Mouse (Mus musculus): ENCODE results near the gene Otud5. TPM values are rescaled to one million over a fixed set of nuclear protein-coding genes. Genes with fewer than 3 reads are reported as not detected.

The Otud5 gene
- polyA plus RNA-seq, 1 experiment from 2014 or later, result 44.7 TPM

DNA sequence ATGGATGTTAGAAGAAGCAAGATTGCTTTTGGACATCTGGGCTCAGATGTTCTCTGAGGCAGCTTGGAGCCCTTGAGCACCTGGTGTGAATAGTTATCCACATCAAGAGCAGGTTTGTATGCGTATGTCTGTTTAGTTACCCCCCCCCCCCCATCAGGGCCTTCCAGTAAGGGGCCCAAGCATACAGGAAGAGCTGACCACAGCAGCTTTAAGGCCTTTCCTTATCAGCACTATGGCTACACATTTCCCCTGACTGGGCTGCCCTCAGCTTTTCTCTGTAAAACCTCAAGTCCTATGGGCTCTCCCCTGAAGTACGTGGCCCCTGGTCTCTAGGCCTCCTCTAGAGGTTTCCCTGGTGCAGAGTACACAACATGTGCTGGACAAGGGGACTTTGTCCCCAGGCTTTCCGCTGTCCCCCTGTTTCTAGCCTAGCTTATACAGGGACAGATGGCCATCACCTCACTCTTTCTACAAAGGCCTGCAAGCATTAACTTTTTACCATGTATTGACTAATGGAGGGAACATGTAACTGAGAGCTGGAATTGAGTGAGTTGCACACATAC is 18.1 kb downstream of the Otud5 start:
- Histone ChIP-seq H3K4me3 (replicated peaks) (no peak overlapping the region), H3K36me3 (no peaks in the 10 kb centered on the region), H3K9me3 (no peaks in the 10 kb centered on the region), H3K27me3 (replicated peaks) (no peaks in the 10 kb centered on the region), H3K27ac (no peak overlapping the region), H3K4me1 (no peaks in the 10 kb centered on the region), H3K9ac (no peak overlapping the region), H3K4me2 (no peak overlapping the region)
- 85% methylated on average over 3 of the region's 3 CpGs for WGBS
- ATAC-seq (ENCODE audit: insufficient read depth, low FRiP score, low read depth), result no peak

DNA sequence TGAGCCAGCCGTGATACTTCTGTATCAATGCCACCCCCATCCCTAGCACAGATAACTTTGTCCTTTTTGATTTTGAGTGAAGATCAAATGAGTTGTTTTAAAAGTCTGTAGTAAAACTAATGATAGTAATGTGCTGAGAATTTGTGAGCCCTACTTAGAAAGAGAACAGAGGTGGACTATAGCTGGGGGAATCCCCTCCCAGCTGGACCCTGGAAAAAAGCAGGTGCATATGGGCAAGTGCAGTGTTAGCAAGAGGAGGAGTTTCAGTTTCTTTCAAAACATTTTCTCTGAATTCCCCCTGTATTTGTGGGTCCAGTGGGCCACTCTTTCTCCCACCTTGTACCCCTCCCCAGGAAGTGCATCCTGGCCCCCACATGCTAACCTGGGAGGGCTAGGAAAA is 22.0 kb downstream of the Otud5 start:
- Histone ChIP-seq H3K9me3 (no peaks in the 10 kb centered on the region), H3K9ac (no peak overlapping the region), H3K27me3 (replicated peaks) (no peaks in the 10 kb centered on the region), H3K27ac (no peak overlapping the region), H3K4me2 (no peak overlapping the region), H3K4me3 (replicated peaks) (no peak overlapping the region), H3K4me1 (no peaks in the 10 kb centered on the region), H3K36me3 (no peaks in the 10 kb centered on the region)
- no peak for ATAC-seq (ENCODE audit: insufficient read depth, low FRiP score, low read depth)
- WGBS, result 81% methylated on average over 1 of the region's 1 CpGs

DNA sequence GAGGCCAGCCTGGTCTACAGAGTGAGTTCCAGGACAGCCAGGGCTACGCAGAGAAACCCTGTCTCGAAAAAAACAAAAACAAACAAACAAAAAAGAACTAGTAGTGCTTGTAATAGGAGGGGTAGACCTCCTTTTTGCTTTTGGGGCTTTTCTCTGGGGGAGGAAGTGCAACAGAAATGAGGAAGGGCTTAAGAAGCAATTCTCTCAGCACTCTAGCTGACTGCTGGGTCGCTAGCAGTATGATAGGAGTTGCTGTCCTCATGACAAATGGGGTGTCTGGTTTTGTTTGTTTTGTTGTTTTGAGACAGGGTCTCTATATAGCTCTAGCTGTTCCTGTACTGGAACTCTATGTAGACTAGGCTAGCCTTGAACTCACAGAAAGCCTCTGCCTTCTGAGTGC is 23.4 kb downstream of the Otud5 start:
- no peak for ATAC-seq (ENCODE audit: insufficient read depth, low FRiP score, low read depth)
- no peak overlapping the region for H3K27ac ChIP-seq
- no peaks in the 10 kb centered on the region for H3K9me3 ChIP-seq
- WGBS, result 69% methylated on average over 3 of the region's 3 CpGs
- no peak overlapping the region for H3K4me2 ChIP-seq
- H3K9ac ChIP-seq, result no peak overlapping the region
- H3K36me3 ChIP-seq, result no peaks in the 10 kb centered on the region
- H3K4me3 ChIP-seq (replicated peaks), result no peak overlapping the region
- H3K27me3 ChIP-seq (replicated peaks), result no peaks in the 10 kb centered on the region
- H3K4me1 ChIP-seq, result no peaks in the 10 kb centered on the region

DNA sequence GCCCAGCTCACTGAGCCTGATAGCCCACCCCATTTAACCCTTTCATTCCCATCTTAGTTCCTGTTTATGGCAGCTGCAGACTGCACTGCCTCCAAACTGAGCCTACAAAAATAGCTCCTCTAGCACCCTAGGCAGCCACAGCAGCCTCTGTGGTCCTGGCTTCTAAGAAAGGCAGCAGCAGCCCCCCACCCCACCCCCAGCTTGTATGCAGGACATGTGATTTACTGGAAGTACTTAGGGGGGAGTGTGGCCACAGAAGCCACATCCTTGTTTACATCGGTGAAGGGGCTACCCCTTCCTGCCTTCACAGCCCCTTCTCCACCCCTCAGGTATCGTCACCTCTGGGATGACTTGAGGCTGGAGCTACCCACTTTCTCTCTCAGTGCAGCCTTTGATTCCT is 24.2 kb downstream of the Otud5 start:
- no peak overlapping the region for H3K4me2 ChIP-seq
- ATAC-seq (ENCODE audit: insufficient read depth, low FRiP score, low read depth), result no peak
- no peaks in the 10 kb centered on the region for H3K27me3 ChIP-seq (replicated peaks)
- H3K36me3 ChIP-seq, result no peaks in the 10 kb centered on the region
- no peak overlapping the region for H3K4me3 ChIP-seq (replicated peaks)
- no peak overlapping the region for H3K9ac ChIP-seq
- no peaks in the 10 kb centered on the region for H3K4me1 ChIP-seq
- no peak overlapping the region for H3K27ac ChIP-seq
- WGBS, result 63% methylated on average over 2 of the region's 2 CpGs
- H3K9me3 ChIP-seq, result no peaks in the 10 kb centered on the region

DNA sequence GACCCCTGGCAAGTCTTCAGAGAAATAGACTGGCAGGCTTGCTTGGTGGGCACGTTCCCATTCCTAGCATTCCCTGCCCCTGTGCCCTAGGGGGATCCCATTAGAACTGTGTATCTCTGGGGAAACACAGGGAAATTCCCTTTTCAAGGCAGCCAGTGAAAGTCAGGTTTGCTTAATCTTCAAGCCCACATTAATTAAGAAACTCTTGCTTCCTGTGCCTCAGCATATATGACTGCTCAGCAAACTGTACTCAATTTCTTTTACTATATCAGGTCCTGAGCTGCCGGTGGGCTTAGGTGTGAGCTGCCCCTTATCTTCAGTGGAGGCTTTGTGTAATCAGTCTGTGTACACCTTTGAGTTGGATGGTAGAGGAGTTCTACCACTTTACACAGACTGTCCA is 24.6 kb downstream of the Otud5 start:
- ATAC-seq (ENCODE audit: insufficient read depth, low FRiP score, low read depth), result peak; percentile 60
- Histone ChIP-seq H3K27me3 (replicated peaks) (no peaks in the 10 kb centered on the region), H3K4me3 (replicated peaks) (no peak overlapping the region), H3K9me3 (no peaks in the 10 kb centered on the region), H3K36me3 (no peaks in the 10 kb centered on the region), H3K4me2 (no peak overlapping the region), H3K27ac (no peak overlapping the region), H3K9ac (no peak overlapping the region), H3K4me1 (no peaks in the 10 kb centered on the region)
- 56% methylated on average over 2 of the region's 2 CpGs for WGBS

DNA sequence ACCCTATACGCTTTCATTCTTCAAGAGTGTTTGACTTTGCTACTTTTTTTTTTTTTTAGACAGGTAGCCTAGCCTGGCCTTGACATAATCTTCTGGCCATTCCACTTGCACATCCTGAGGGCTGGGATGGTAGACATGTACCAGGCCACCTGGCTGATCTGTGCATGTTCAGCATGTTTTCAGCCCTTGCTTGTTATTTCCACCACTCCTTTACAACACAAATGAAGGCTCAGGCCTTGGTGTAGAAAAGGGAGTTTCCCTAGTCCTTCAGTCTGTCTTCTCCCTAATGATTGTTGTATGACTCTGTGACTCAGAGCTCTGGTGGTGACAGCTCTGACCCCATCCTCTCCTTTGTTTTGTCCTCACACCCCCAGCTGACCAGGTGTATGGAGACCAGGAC is 26.0 kb downstream of the Otud5 start:
- no peak overlapping the region for H3K4me3 ChIP-seq (replicated peaks)
- no peaks in the 10 kb centered on the region for H3K9me3 ChIP-seq
- peaks cover 4% of the 10 kb centered on the region; the same call in 1 of the 2 replicates for H3K36me3 ChIP-seq
- H3K4me1 ChIP-seq, result no peaks in the 10 kb centered on the region
- H3K27ac ChIP-seq, result no peak overlapping the region
- H3K9ac ChIP-seq, result no peak overlapping the region
- H3K27me3 ChIP-seq (replicated peaks), result no peaks in the 10 kb centered on the region
- no peak for ATAC-seq (ENCODE audit: insufficient read depth, low FRiP score, low read depth)
- no peak overlapping the region for H3K4me2 ChIP-seq
- WGBS, result 92% methylated on average over 1 of the region's 1 CpGs

- Histone ChIP-seq H3K4me1 (no peaks in the 10 kb centered on the region), H3K4me2 (no peak overlapping the region), H3K27ac (no peak overlapping the region), H3K27me3 (replicated peaks) (no peaks in the 10 kb centered on the region), H3K4me3 (replicated peaks) (no peak overlapping the region), H3K9ac (no peak overlapping the region), H3K9me3 (no peaks in the 10 kb centered on the region), H3K36me3 (peaks cover 12% of the 10 kb centered on the region; the same call in 1 of the 2 replicates)
- 59% methylated on average over 2 of the region's 2 CpGs for WGBS
- ATAC-seq (ENCODE audit: insufficient read depth, low FRiP score, low read depth), result no peak
Measured at GRCm38 (mm10) chrX:7868506-7868905, 27.3 kb downstream of the Otud5 start.

GRCm38 (mm10) chrX:7869826-7870225 is 28.7 kb downstream of the Otud5 start:
- Histone ChIP-seq H3K27me3 (replicated peaks) (no peaks in the 10 kb centered on the region), H3K9me3 (no peaks in the 10 kb centered on the region), H3K4me3 (replicated peaks) (no peak overlapping the region), H3K27ac (no peak overlapping the region), H3K9ac (no peak overlapping the region), H3K36me3 (peaks cover 16% of the 10 kb centered on the region; the same call in 1 of the 2 replicates), H3K4me1 (no peaks in the 10 kb centered on the region), H3K4me2 (no peak overlapping the region)
- 49% methylated on average over 3 of the region's 3 CpGs for WGBS
- ATAC-seq (ENCODE audit: insufficient read depth, low FRiP score, low read depth), result no peak

DNA sequence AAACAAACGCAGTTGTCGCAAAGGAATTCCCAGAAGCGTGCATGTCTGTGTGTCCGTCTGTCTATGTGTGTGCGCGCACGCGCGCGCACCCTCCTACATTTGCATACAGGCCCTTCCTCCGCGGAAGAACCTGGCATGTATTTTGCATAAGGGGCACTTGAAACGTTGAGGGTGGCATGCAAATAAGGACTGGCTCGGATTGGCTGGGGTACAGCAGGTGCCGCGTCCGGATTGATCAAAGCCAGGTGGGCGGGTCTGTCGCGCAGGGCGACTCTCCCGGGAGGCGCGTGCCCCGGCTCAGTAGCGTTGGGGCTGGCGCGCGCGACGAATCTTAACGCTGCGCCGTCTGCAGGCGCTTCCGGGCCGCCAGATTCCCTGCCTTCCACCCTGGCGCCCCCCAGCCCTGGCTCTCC is 36.8 kb downstream of the Otud5 start, which contains the start of gene Pim2:
Pim2 (plus strand) TSS at position 256 of the 413 bp plus-strand sequence.
- H3K9me3 ChIP-seq, result no peaks in the 10 kb centered on the region
- no peak within 1 kb of the TSS for H3K27ac ChIP-seq
- H3K27me3 ChIP-seq (replicated peaks), result no peaks in the 10 kb centered on the region
- peaks cover 9% of the 10 kb centered on the region; the same call in 1 of the 2 replicates for H3K36me3 ChIP-seq
- H3K4me1 ChIP-seq, result no peaks in the 10 kb centered on the region
- H3K9ac ChIP-seq, result peak within 1 kb of the TSS; percentile 4; the same call in 1 of the 2 replicates
- WGBS, result 6% methylated on average over 38 of the region's 38 CpGs
- peak; percentile 90 for ATAC-seq (ENCODE audit: insufficient read depth, low FRiP score, low read depth)
- peak within 1 kb of the TSS; percentile 46 for H3K4me3 ChIP-seq (replicated peaks)
- H3K4me2 ChIP-seq, result peak within 1 kb of the TSS; percentile 81

GRCm38 (mm10) chrX:7878495-7878894 is 37.3 kb downstream of the Otud5 start:
- peak overlapping the region; percentile 46 for H3K4me3 ChIP-seq (replicated peaks)
- H3K27me3 ChIP-seq (replicated peaks), result no peaks in the 10 kb centered on the region
- no peak overlapping the region for H3K27ac ChIP-seq
- 0 out of 2 replicates have a peak, but pooled peaks cover 6% of the 10 kb centered on the region for H3K36me3 ChIP-seq
- ATAC-seq (ENCODE audit: insufficient read depth, low FRiP score, low read depth), result peak; percentile 16
- no peaks in the 10 kb centered on the region for H3K9me3 ChIP-seq
- H3K9ac ChIP-seq, result no peak overlapping the region
- H3K4me1 ChIP-seq, result no peaks in the 10 kb centered on the region
- H3K4me2 ChIP-seq, result peak overlapping the region; percentile 81
- 26% methylated on average over 21 of the region's 21 CpGs for WGBS

DNA sequence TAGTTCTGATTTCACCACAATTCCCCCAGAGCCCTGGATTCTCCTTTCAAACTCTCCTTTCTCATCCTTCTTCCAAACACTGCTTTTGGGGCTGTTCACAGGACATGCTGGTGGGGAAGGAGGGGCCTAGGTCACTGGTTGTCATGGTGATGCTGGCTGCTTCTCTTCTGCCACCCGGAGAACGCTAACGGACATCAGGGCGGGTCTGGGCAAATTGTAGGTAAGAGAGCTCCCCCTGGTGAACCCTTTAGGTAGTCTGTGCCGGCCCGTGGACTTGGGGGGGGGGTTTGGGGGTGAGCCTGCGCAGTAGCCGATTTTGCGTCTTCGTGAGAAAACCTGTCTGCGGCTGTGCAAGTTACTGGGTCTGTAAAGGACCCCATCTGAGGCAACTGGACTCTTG is 38.7 kb downstream of the Otud5 start:
- H3K27ac ChIP-seq, result no peak overlapping the region
- H3K4me1 ChIP-seq, result no peaks in the 10 kb centered on the region; the same call in 1 of the 2 replicates
- no peak overlapping the region; the same call in 1 of the 2 replicates for H3K4me3 ChIP-seq (replicated peaks)
- H3K27me3 ChIP-seq (replicated peaks), result no peaks in the 10 kb centered on the region
- no peaks in the 10 kb centered on the region for H3K9me3 ChIP-seq
- H3K4me2 ChIP-seq, result peak overlapping the region; percentile 81
- no peak overlapping the region for H3K9ac ChIP-seq
- no peak for ATAC-seq (ENCODE audit: insufficient read depth, low FRiP score, low read depth)
- whole genome bisulfite sequencing, result 18% methylated on average over 11 of the region's 11 CpGs
- H3K36me3 ChIP-seq, result 0 out of 2 replicates have a peak, but pooled peaks cover 2% of the 10 kb centered on the region

GRCm38 (mm10) chrX:7883841-7884567 is 42.8 kb downstream of the Otud5 start, which contains the start of gene Slc35a2:
Gene Slc35a2, plus strand, starts transcription at chrX:7884028.
- Histone ChIP-seq H3K27ac (peak within 1 kb of the TSS; percentile 83), H3K4me3 (replicated peaks) (peak within 1 kb of the TSS; percentile 62), H3K9me3 (no peaks in the 10 kb centered on the region), H3K9ac (peak within 1 kb of the TSS; percentile 19; the same call in 1 of the 2 replicates), H3K4me2 (peak within 1 kb of the TSS; percentile 57), H3K27me3 (replicated peaks) (no peaks in the 10 kb centered on the region), H3K36me3 (no peaks in the 10 kb centered on the region), H3K4me1 (no peaks in the 10 kb centered on the region; the same call in 1 of the 2 replicates)
- ATAC-seq (ENCODE audit: insufficient read depth, low FRiP score, low read depth), result peak; percentile 93
- WGBS, result 12% methylated on average over 49 of the region's 49 CpGs

Data from stomach, embryonic 15.5 days (tissue).